Mouse (Mus musculus) liver, embryonic 14.5 days (tissue): ENCODE measurements around the gene Ptprcap.

Experiments used
- CTCF ChIP-seq: IDR thresholded peaks from 2 replicates; pipeline ENCODE4 v1.5.1; 2016; ENCODE audit warnings: antibody characterized with exemption, low read depth, control low read depth
- EP300 ChIP-seq: IDR thresholded peaks from 2 replicates; pipeline ENCODE4 v1.6.1; 2016; ENCODE audit warnings: antibody characterized with exemption, low read depth

DNA sequence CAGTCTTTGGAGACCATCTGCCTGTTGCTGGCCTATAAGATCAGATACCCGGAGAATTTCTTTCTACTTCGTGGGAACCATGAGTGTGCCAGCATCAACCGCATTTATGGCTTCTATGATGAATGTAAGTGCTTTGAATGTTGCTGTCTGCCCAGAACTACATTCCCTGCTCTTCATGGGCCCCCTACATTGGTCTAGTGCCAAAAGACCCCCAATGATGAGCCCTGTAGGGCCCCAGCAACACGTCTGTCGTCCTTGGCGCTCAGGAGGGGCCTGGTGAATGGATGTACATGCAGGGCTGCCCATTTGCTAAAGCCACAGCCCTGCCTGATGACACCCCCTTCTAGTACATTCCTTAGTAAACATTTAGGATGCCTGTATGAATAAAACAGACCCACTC is 39.7 kb downstream of the Ptprcap start:
- no peak for TF ChIP-seq CTCF
- no peak for TF ChIP-seq EP300
